Mouse (Mus musculus) liver, adult 2 months (tissue): ENCODE measurements around the gene Slc38a3. TPM values are rescaled to one million over a fixed set of nuclear protein-coding genes. Genes with fewer than 3 reads are reported as not detected.

Source experiments
- DNase-seq: peaks from one replicate; pipeline ENCODE4 v3.0.0-alpha.2; 2011; ENCODE audit warnings: low read depth, low spot score; ENCODE audit errors: extremely low read depth
- H3K27ac ChIP-seq: fragments of 200-500 bp; replicated peaks from 2 replicates; pipeline ENCODE4 v1.5.1; 2012; ENCODE audit warnings: low read depth, mild to moderate bottlenecking, control low read depth, inconsistent platforms, low read length; ENCODE audit not compliant: insufficient read depth
- H3K27me3 ChIP-seq: fragments of 200-500 bp; 2 replicates; pipeline ENCODE4 v1.6.1; 2012; ENCODE audit warnings: mild to moderate bottlenecking, moderate library complexity, low read length, inconsistent platforms; ENCODE audit not compliant: control insufficient read depth, insufficient read depth
- H3K36me3 ChIP-seq: fragments of 200-500 bp; 2 replicates; pipeline ENCODE4 v1.6.1; 2012; ENCODE audit warnings: low read length, inconsistent platforms; ENCODE audit not compliant: control insufficient read depth, insufficient read depth
- H3K4me1 ChIP-seq: fragments of 200-500 bp; 2 replicates; pipeline ENCODE4 v1.6.1; 2011; ENCODE audit warnings: low read length; ENCODE audit not compliant: control insufficient read depth, insufficient read depth
- H3K4me3 ChIP-seq: fragments of 200-500 bp; 2 replicates; pipeline ENCODE4 v1.5.1; 2011; ENCODE audit warnings: low read depth, mild to moderate bottlenecking, control low read depth, low read length, moderate library complexity; ENCODE audit not compliant: insufficient read depth
- H3K79me2 ChIP-seq: fragments of 200-500 bp; 2 replicates; pipeline ENCODE4 v1.6.1; 2012; ENCODE audit warnings: inconsistent platforms, mild to moderate bottlenecking, low read length, moderate library complexity; ENCODE audit not compliant: control insufficient read depth, insufficient read depth
- H3K9ac ChIP-seq: fragments of 200-500 bp; 2 replicates; pipeline ENCODE4 v1.6.1; 2012; ENCODE audit warnings: low read depth, mild to moderate bottlenecking, control low read depth, inconsistent platforms, low read length
- CTCF ChIP-seq: fragments of 200-500 bp; IDR thresholded peaks from 2 replicates; pipeline ENCODE4 v1.5.1; 2011; ENCODE audit warnings: low read depth, low read length, control low read depth
- POLR2A ChIP-seq: fragments of 200-500 bp; IDR thresholded peaks from 2 replicates; pipeline ENCODE4 v1.6.1; 2011; ENCODE audit warnings: low read length, control low read depth; ENCODE audit not compliant: insufficient read depth; ENCODE audit errors: extremely low read depth
- WGBS: fragments of 180-500 bp; shearing (Covaris S2); methylation state at CpG from one replicate; pipeline ENCODE4 v1.1.7; 2018; 5-methylcytosine and 5-hydroxymethylcytosine counted together
- polyA plus RNA-seq: library from polyadenylated mRNA; depleted of rRNA; stranded (reverse); fragments of >200 nt; gene quantifications from 2 replicates; pipeline ENCODE4 v1.2.3, GENCODE M21; 2012
- total RNA-seq: library from RNA; depleted of rRNA; stranded (reverse); fragments of >200 nt; gene quantifications from 2 replicates; pipeline ENCODE4 v1.2.3, GENCODE M21; 2014

The Slc38a3 gene
- total and polyA plus RNA-seq, 2 experiments = 982 to 4,585 TPM

GRCm38 (mm10) chr9:107697811-107698521 is 28.6 kb upstream of the Slc38a3 start:
- Histone ChIP-seq H3K4me3 (no peak overlapping the region), H3K9ac (no peak overlapping the region), H3K27ac (no peak overlapping the region), H3K36me3 (no peaks in the 10 kb centered on the region), H3K27me3 (no peaks in the 10 kb centered on the region), H3K79me2 (no peaks in the 10 kb centered on the region), H3K4me1 (peaks cover 7% of the 10 kb centered on the region; the same call in 1 of the 2 replicates)
- DNase-seq = no peak
- no peak for TF ChIP-seq POLR2A
- TF ChIP-seq CTCF = no peak
- WGBS = 71% methylated on average over 14 of the region's 14 CpGs

- DNase-seq = no peak
- no peak overlapping the region for H3K9ac ChIP-seq
- 76% methylated on average over 9 of the region's 9 CpGs for WGBS
Measured at GRCm38 (mm10) chr9:107696845-107697610, 27.7 kb upstream of the Slc38a3 start.

DNA sequence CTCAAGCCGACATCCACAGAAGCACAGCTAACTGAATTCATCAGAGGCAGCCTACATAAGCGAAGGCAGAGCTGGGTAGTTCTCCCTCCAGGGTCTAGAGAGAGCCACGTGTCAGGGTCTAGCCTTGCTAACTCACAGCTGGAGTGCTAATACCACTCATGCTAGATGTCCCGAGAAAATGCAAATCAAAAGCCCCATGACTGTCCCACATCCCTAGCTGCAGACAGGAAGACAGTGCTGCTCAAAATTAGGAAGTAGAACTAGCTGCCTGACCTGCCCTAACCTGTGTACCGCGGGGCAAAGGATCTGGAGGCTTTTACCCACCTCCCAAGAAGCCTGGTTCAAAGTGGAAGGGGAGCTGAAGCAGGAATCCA is 26.8 kb upstream of the Slc38a3 start:
- Histone ChIP-seq H3K79me2 (no peaks in the 10 kb centered on the region), H3K9ac (no peak overlapping the region), H3K4me1 (peaks cover 7% of the 10 kb centered on the region; the same call in 1 of the 2 replicates), H3K36me3 (no peaks in the 10 kb centered on the region), H3K4me3 (no peak overlapping the region), H3K27ac (peak overlapping the region; percentile 43), H3K27me3 (no peaks in the 10 kb centered on the region)
- no peak for TF ChIP-seq POLR2A
- TF ChIP-seq CTCF = no peak
- no peak for DNase-seq
- 70% methylated on average over 6 of the region's 6 CpGs for WGBS

More at GRCm38 (mm10) chr9:107696845-107697610, 27.7 kb upstream of the Slc38a3 start:
- Histone ChIP-seq H3K79me2 (no peaks in the 10 kb centered on the region), H3K27ac (peak overlapping the region; percentile 46), H3K4me3 (no peak overlapping the region), H3K27me3 (no peaks in the 10 kb centered on the region), H3K36me3 (no peaks in the 10 kb centered on the region), H3K4me1 (peaks cover 7% of the 10 kb centered on the region; the same call in 1 of the 2 replicates)
- no peak for TF ChIP-seq POLR2A
- no peak for TF ChIP-seq CTCF

- DNase-seq = no peak
- TF ChIP-seq POLR2A (no peak), CTCF (no peak)
- H3K4me3 ChIP-seq = no peak overlapping the region
- no peaks in the 10 kb centered on the region for H3K36me3 ChIP-seq
- H3K79me2 ChIP-seq = no peaks in the 10 kb centered on the region
- H3K27ac ChIP-seq = peak overlapping the region; percentile 43
- 81% methylated on average over 12 of the region's 12 CpGs for WGBS
- H3K9ac ChIP-seq = no peak overlapping the region
- no peaks in the 10 kb centered on the region for H3K27me3 ChIP-seq
- H3K4me1 ChIP-seq = peaks cover 7% of the 10 kb centered on the region; the same call in 1 of the 2 replicates
Measured at GRCm38 (mm10) chr9:107695441-107696105, 26.2 kb upstream of the Slc38a3 start.

GRCm38 (mm10) chr9:107694627-107695026 is 25.3 kb upstream of the Slc38a3 start:
- Histone ChIP-seq H3K36me3 (no peaks in the 10 kb centered on the region), H3K27ac (no peak overlapping the region), H3K9ac (no peak overlapping the region), H3K79me2 (no peaks in the 10 kb centered on the region), H3K4me1 (0 out of 2 replicates have a peak, but pooled peaks cover 7% of the 10 kb centered on the region), H3K4me3 (no peak overlapping the region), H3K27me3 (no peaks in the 10 kb centered on the region)
- 12% methylated on average over 7 of the region's 7 CpGs for WGBS
- DNase-seq = peak; percentile 82
- TF ChIP-seq POLR2A (no peak), CTCF (no peak)
